ENCODE assay signal across 1 mouse cellular context in the genomic region with DNA sequence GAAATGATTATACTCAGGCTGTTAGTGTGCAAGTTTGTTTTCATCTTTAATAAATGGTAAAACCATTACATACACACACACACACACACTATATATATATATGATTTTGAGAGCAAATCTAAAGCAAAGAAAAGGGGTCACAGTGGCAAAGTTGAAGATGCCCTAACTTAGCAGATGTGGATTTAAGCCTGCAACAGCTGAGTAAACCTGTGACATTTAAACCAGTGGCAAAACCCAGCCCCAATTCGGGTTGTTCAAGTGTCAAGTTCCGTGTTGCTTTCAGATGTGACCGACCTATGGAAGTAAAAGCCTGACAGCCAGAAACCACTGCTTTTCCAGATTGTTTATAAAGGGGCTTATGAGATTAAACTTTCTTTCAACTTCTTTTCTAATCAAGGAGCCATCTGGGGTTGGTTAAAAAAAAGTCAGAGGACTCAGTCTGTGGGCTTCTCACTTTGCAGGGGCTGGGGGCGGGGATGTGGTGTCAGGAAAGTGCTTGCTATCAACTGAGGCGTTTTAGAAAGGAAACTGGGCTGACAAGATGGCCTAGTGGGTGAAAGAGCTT.
TF ChIP-seq lines count a peak whose summit lies in the region.

No protein-coding gene starts in this region.

TF ChIP-seq in myocyte, 11 proteins besides CTCF, POLR2A, EP300 and RAD21 (continued from another document):
- no peak for TF ChIP-seq TCF3 (IDR thresholded peaks at IDR 0.05; ENCODE audit: insufficient read length, low read depth)
- TF ChIP-seq E2F4 (IDR thresholded peaks at IDR 0.05; ENCODE audit: insufficient read depth), result no peak
